Mouse (Mus musculus) lung, adult 10 weeks (tissue): ENCODE measurements around the gene Pfn4. TPM values are rescaled to one million over a fixed set of nuclear protein-coding genes. Genes with fewer than 3 reads are reported as not detected.

ENCODE experiments used
- polyA plus RNA-seq: library from polyadenylated mRNA; stranded (reverse); fragments of 350-450 nt; fragmentation: Illumina TruSeq; extraction: RNeasy Lipid Tissue Mini Kit (QIAGEN cat#74804); gene quantifications from one replicate; pipeline ENCODE4 v1.2.3, GENCODE M21; 2014; ENCODE audit warnings: low read depth, low replicate concordance; ENCODE audit not compliant: insufficient read depth

Gene Pfn4
- 0.40 TPM for polyA plus RNA-seq

GRCm38 (mm10) chr12:4768492-4769332, at the start of gene Pfn4, which contains the start of gene Fam228b:
Gene Pfn4 (plus strand): TSS chr12:4769022.
Gene Fam228b (minus strand): TSS chr12:4769267.

GRCm38 (mm10) chr12:4738031-4738576, 30.7 kb upstream of the Pfn4 start, which contains the start of gene Fam228a:
Gene Fam228a (minus strand): TSS chr12:4738430.

DNA sequence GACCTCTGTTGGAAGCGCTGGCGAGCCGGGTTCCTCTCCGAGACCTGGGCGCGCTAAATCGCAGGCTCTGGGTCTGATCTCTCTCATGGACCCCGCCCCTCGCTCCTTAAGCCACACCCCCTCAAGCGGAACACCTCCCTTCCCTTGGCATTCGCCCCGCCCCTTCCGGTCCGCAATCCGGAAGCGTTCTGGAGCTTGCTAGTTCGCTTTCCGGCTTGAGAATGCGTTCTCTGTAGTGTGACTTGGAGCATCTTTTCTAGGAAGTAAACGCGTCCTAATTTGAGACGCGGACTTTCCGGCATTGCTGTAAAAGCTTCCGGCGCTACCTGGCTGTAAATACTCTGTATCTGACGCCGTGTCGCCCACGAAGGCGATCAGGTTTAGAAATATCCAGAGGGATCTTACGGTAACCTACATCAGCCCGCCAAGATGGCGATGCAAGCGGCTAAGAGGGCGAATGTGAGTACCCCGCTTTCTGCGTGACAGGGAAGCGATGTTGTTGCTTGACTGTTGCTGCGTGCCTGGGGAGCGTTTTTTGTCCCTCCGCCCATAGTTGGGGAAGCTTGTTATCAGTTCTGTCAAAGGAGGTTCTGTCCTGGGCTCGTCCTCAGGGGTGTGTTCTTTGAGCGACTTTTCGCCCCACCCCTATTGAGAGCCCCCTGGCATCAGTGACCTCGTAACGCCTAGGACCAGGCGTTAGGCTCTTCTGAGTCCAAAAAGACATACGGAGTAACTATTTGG, 48.7 kb downstream of the Pfn4 start, which contains the start of gene Sf3b6:
Gene Sf3b6, plus strand, starts transcription at position 184 of the 741 bp plus-strand sequence.

Other genes with a start within 250 kb of the Pfn4 start
- gene Itsn2, start 176.4 kb upstream of the Pfn4 start, polyA plus RNA-seq = 26.6 TPM
- gene Gm3625, start 176.1 kb upstream of the Pfn4 start, polyA plus RNA-seq = not detected
- not detected for gene Fam228a, start 30.6 kb upstream of the Pfn4 start, polyA plus RNA-seq
- 0.46 TPM for gene Fam228b, start 245 bp downstream of the Pfn4 start, polyA plus RNA-seq
- 113 TPM for gene Sf3b6, start 48.5 kb downstream of the Pfn4 start, polyA plus RNA-seq
- gene Fkbp1b, start 72.6 kb downstream of the Pfn4 start, polyA plus RNA-seq = 9.3 TPM
- gene Wdcp, start 74.3 kb downstream of the Pfn4 start, polyA plus RNA-seq = 3.7 TPM
- 0.73 TPM for gene Mfsd2b, start 105.3 kb downstream of the Pfn4 start, polyA plus RNA-seq
- gene Ubxn2a, start 138.7 kb downstream of the Pfn4 start, polyA plus RNA-seq = 14.3 TPM
- gene Atad2b, start 148.3 kb downstream of the Pfn4 start, polyA plus RNA-seq = 3.2 TPM